Mouse (Mus musculus): Measurements from ENCODE around the gene Sox3. TPM values are rescaled to one million over a fixed set of nuclear protein-coding genes. Genes with fewer than 3 reads are reported as not detected.

The Sox3 gene
- total RNA-seq, 2 experiments from 2014 or later, result 0.54 to 1.1 TPM

DNA sequence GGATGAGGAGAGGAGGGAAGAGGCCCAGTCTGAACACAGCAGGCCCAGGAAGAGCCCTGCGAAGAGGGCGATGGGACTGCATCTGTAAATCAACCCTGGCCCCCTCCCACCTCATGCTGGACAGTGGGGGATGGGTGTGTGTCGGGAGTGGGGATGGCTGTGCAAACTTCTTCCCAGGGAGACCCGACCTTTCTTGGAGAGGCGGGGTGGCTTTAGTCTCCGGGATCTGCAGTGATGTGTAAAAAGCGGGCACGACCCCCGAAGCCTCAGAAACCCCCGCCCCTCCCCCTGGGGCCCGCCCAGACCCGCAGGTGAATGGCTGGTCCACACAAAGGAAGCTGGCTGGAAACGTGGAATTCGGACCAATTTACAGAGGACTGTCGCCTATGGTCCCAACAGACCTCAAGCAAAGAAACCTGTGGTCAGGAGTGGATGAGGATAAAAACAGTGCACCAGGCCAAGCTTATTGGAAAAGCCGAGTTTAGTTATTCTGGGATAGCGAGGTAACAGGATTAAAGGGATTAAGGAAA, 3.2 kb downstream of the Sox3 start:
- TF ChIP-seq CTCF (IDR thresholded peaks at IDR 0.05), result no peak
- no peak for DNase-seq (ENCODE audit: extremely low spot score in 1 of 2, low spot score in 2 of 2)
- Histone ChIP-seq H3K4me3 (no peak overlapping the region), H3K27ac (no peak overlapping the region)
- intact Hi-C loops (cut with DNase I), result loop anchor here (10.0 kb wide), 1 partner anchor 345 kb away; no protein-coding TSS in a partner anchor

Data from left cerebral cortex, adult 2 months (tissue).